Mouse (Mus musculus) layer of hippocampus, adult 8-10 months (tissue): Measurements from ENCODE around the gene Olfr628. TPM values are rescaled to one million over a fixed set of nuclear protein-coding genes. Genes with fewer than 3 reads are reported as not detected.
"Not testable (repeated sequence)": the region's sequence is repeated elsewhere in the genome, so short reads cannot be mapped to it uniquely, and the experiment has no call there.

Experiments used
- DNase-seq, 2 experiments: peaks; one replicate each; pipeline ENCODE4 v3.0.0; 2022; ENCODE audit warnings: low spot score in 2 of 2
- total RNA-seq, 4 experiments: library from RNA; stranded (reverse); gene quantifications; 2 replicates each; pipeline ENCODE4 v1.2.4; 2022

The Olfr628 gene
- not detected for total RNA-seq

- DNase-seq, result no peak
These were observed at the start of gene Olfr628 for GRCm38 (mm10) chr7:103730074-103730473. Gene Olfr628 (plus strand): TSS chr7:103730374.

GRCm38 (mm10) chr7:103682420-103682819, 47.8 kb upstream of the Olfr628 start, which contains the start of gene Olfr625-ps1:
Gene Olfr625-ps1 (plus strand): TSS chr7:103682720.
- no peak for DNase-seq

GRCm38 (mm10) chr7:103699469-103699868, 30.7 kb upstream of the Olfr628 start:
- DNase-seq, result no peak

- no peak for DNase-seq
These were observed 18.1 kb upstream of the Olfr628 start for GRCm38 (mm10) chr7:103712024-103712423.

- no peak for DNase-seq
These were observed 15.8 kb upstream of the Olfr628 start, which contains the start of gene Olfr243 for GRCm38 (mm10) chr7:103714371-103714770. Gene Olfr243 (plus strand): TSS chr7:103714671.

- DNase-seq, result peak; percentile 7 to 19
These were observed 13.8 kb upstream of the Olfr628 start for GRCm38 (mm10) chr7:103716398-103716797.

GRCm38 (mm10) chr7:103744843-103745242, 14.7 kb downstream of the Olfr628 start, which contains the start of gene Olfr629:
Gene Olfr629 (minus strand): TSS chr7:103744943.
- no peak for DNase-seq

- no peak for DNase-seq
These were observed 27.1 kb downstream of the Olfr628 start, which contains the start of gene Olfr630 for GRCm38 (mm10) chr7:103757233-103757632. Gene Olfr630 (minus strand): TSS chr7:103757333.

GRCm38 (mm10) chr7:103762212-103762611, 32.0 kb downstream of the Olfr628 start:
- DNase-seq, result not testable (repeated sequence)

GRCm38 (mm10) chr7:103767687-103768086, 37.5 kb downstream of the Olfr628 start:
- not testable (repeated sequence) for DNase-seq

- no peak for DNase-seq
These were observed 41.3 kb downstream of the Olfr628 start, which contains the start of gene Olfr69 for GRCm38 (mm10) chr7:103771494-103771893. Gene Olfr69 (minus strand): TSS chr7:103771594.

- DNase-seq, result not testable (repeated sequence)
These were observed 47.5 kb downstream of the Olfr628 start for GRCm38 (mm10) chr7:103777652-103778051.

- no peak for DNase-seq
These were observed 49.4 kb downstream of the Olfr628 start, which contains the start of gene Olfr68 for GRCm38 (mm10) chr7:103779598-103779997. Gene Olfr68 (minus strand): TSS chr7:103779698.

Other genes with a start within 250 kb of the Olfr628 start
- not detected for gene Olfr609, start 232.3 kb upstream of the Olfr628 start, total RNA-seq
- not detected for gene Olfr610, start 218.3 kb upstream of the Olfr628 start, total RNA-seq
- not detected for gene Olfr611, start 209.5 kb upstream of the Olfr628 start, total RNA-seq
- gene Olfr612, start 187.7 kb upstream of the Olfr628 start, total RNA-seq, result not detected
- gene Olfr613, start 182.3 kb upstream of the Olfr628 start, total RNA-seq, result not detected
- gene Olfr615, start 174.3 kb upstream of the Olfr628 start, total RNA-seq, result not detected
- gene Olfr616, start 161.2 kb upstream of the Olfr628 start, total RNA-seq, result not detected
- gene Olfr617, start 157.3 kb upstream of the Olfr628 start, total RNA-seq, result not detected
- not detected for gene Olfr618, start 140.3 kb upstream of the Olfr628 start, total RNA-seq
- gene Olfr619, start 129.8 kb upstream of the Olfr628 start, total RNA-seq, result not detected
- gene Olfr620, start 117.8 kb upstream of the Olfr628 start, total RNA-seq, result not detected
- gene Olfr622, start 87.7 kb upstream of the Olfr628 start, total RNA-seq, result not detected
- not detected for gene Olfr623, start 66.7 kb upstream of the Olfr628 start, total RNA-seq
- under 1 TPM in 1 of 4 experiments, not detected in 3; 0.06 TPM for gene Olfr624, start 59.2 kb upstream of the Olfr628 start, total RNA-seq
- gene Olfr625-ps1, start 47.7 kb upstream of the Olfr628 start, total RNA-seq, result not detected
- gene Olfr243, start 15.7 kb upstream of the Olfr628 start, total RNA-seq, result not detected
- gene Olfr629, start 14.6 kb downstream of the Olfr628 start, total RNA-seq, result not detected
- not detected for gene Olfr630, start 27.0 kb downstream of the Olfr628 start, total RNA-seq
- not detected for gene Olfr69, start 41.2 kb downstream of the Olfr628 start, total RNA-seq
- not detected for gene Olfr68, start 49.3 kb downstream of the Olfr628 start, total RNA-seq
- gene Olfr67, start 61.4 kb downstream of the Olfr628 start, total RNA-seq, result not detected
- 10 to 100 TPM; 18.7 to 28.1 (median 21.1) TPM for gene Hbb-bt, start 83.6 kb downstream of the Olfr628 start, total RNA-seq
- gene Hbb-bs, start 97.7 kb downstream of the Olfr628 start, total RNA-seq, result 100 to 1,000 TPM; 155 to 350 (median 222) TPM
- not detected for gene Hbb-bh2, start 110.1 kb downstream of the Olfr628 start, total RNA-seq
- not detected for gene Hbb-bh1, start 112.8 kb downstream of the Olfr628 start, total RNA-seq
- not detected for gene Hbb-y, start 122.8 kb downstream of the Olfr628 start, total RNA-seq
- not detected for gene Olfr66, start 155.9 kb downstream of the Olfr628 start, total RNA-seq
- not detected for gene Olfr64, start 164.1 kb downstream of the Olfr628 start, total RNA-seq
- gene Olfr65, start 173.1 kb downstream of the Olfr628 start, total RNA-seq, result not detected
- not detected for gene Olfr631, start 198.5 kb downstream of the Olfr628 start, total RNA-seq
- not detected for gene Olfr632, start 204.0 kb downstream of the Olfr628 start, total RNA-seq
- gene Olfr633, start 214.1 kb downstream of the Olfr628 start, total RNA-seq, result not detected
- under 1 TPM in 3 of 4 experiments, not detected in 1; 0.04 to 0.05 (median 0.04) TPM for gene Olfr635, start 240.8 kb downstream of the Olfr628 start, total RNA-seq